Mouse (Mus musculus): ENCODE data around the gene Parvg. TPM values are rescaled to one million over a fixed set of nuclear protein-coding genes. Genes with fewer than 3 reads are reported as not detected.

Gene Parvg
- total and polyA plus RNA-seq, 3 experiments = 58.8 to 142 TPM; not detected in 1

- no peaks in the 10 kb centered on the region for H3K36me3 ChIP-seq (ENCODE audit: control insufficient read depth in 1 of 2, insufficient read depth in 2 of 2, low read length in 2 of 2)
- H3K9ac ChIP-seq (ENCODE audit: control insufficient read depth, low read depth, low read length, poor library complexity, severe bottlenecking) = no peak overlapping the region
- no peaks in the 10 kb centered on the region for H3K79me2 ChIP-seq (ENCODE audit: control insufficient read depth, insufficient read depth, low read length, poor library complexity)
- no peak overlapping the region for H3K27ac ChIP-seq (ENCODE audit: control insufficient read depth, low read depth, low read length)
- H3K9me3 ChIP-seq (replicated peaks; ENCODE audit: insufficient read depth, low read length) = no peaks in the 10 kb centered on the region
- no peak for DNase-seq (ENCODE audit: low read depth, low spot score)
- H3K27me3 ChIP-seq (ENCODE audit: control insufficient read depth in 1 of 2, insufficient read depth in 2 of 2, low read length in 2 of 2) = no peaks in the 10 kb centered on the region
- TF ChIP-seq ZC3H11A (IDR thresholded peaks at IDR 0.05; ENCODE audit: low read depth, low read length) = no peak
- no peak for TF ChIP-seq ZKSCAN1 (IDR thresholded peaks at IDR 0.05; ENCODE audit: low read depth, low read length)
- no peak for TF ChIP-seq GATA1 (IDR thresholded peaks at IDR 0.05; ENCODE audit: low read depth, low read length)
- no peak for TF ChIP-seq MYC (IDR thresholded peaks at IDR 0.05; ENCODE audit: low read depth, low read length)
- TF ChIP-seq NELFE (IDR thresholded peaks at IDR 0.05; ENCODE audit: low read depth, low read length) = no peak
- no peak for TF ChIP-seq MAFK (IDR thresholded peaks at IDR 0.05; ENCODE audit: borderline replicate concordance, low read depth, low read length)
- no peak for TF ChIP-seq POLR2AphosphoS2 (IDR thresholded peaks at IDR 0.05; ENCODE audit: low read length)
- TF ChIP-seq TBP (IDR thresholded peaks at IDR 0.05; ENCODE audit: low read depth, low read length) = no peak
- no peak for TF ChIP-seq KAT2A (conservative IDR thresholded peaks at IDR 0.05; ENCODE audit: low read depth, low read length)
- no peak for TF ChIP-seq CTCF (IDR thresholded peaks at IDR 0.05 in 2 of 3, conservative IDR thresholded peaks at IDR 0.05 in 1 of 3; ENCODE audit: control insufficient read depth in 1 of 3, insufficient read depth in 1 of 3, low read depth in 2 of 3, low read length in 3 of 3, poor library complexity in 1 of 3, severe bottlenecking in 1 of 3)
- H3K4me1 ChIP-seq (ENCODE audit: control insufficient read depth in 1 of 2, insufficient read depth in 2 of 2, low read length in 2 of 2) = no peaks in the 10 kb centered on the region
- no peak overlapping the region for H3K4me3 ChIP-seq (ENCODE audit: control insufficient read depth in 1 of 2, insufficient read depth in 1 of 2, low read depth in 2 of 2, low read length in 2 of 2)
Measured at GRCm38 (mm10) chr15:84366574-84366989, 42.8 kb downstream of the Parvg start.

DNA sequence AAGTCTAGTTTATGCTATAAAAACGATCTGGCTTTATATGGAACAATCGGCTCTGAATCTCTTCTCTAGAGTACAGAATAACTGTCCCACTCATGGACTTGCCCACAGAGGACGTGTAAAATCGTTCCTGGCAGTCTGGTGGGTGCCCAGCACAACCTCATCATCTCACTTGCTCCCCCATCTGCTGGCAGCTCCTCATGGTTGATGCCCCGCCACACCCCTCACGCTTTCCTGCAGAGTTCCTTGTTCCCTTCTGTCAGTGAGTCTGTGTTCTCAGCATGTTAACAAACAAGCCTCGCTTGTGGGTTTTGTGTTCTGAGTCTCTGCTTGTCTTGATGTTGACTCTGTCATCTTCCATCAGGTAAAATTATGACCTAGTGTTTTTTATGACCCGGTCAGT lies 43.6 kb downstream of the Parvg start:
- DNase-seq (ENCODE audit: low read depth, low spot score) = no peak
- no peak for TF ChIP-seq USF1 (IDR thresholded peaks at IDR 0.05; ENCODE audit: low read depth, low read length)
- TF ChIP-seq TBP (IDR thresholded peaks at IDR 0.05; ENCODE audit: low read depth, low read length) = no peak
- TF ChIP-seq POLR2AphosphoS5 (IDR thresholded peaks at IDR 0.05; ENCODE audit: borderline replicate concordance, low read depth, low read length) = no peak
- TF ChIP-seq TAL1 (IDR thresholded peaks at IDR 0.05; ENCODE audit: low read length) = no peak
- no peak for TF ChIP-seq KAT2A (conservative IDR thresholded peaks at IDR 0.05; ENCODE audit: low read depth, low read length)
- TF ChIP-seq ZKSCAN1 (IDR thresholded peaks at IDR 0.05; ENCODE audit: low read depth, low read length) = no peak
- TF ChIP-seq RAD21 (IDR thresholded peaks at IDR 0.05; ENCODE audit: low read depth, low read length) = no peak
- no peak for TF ChIP-seq TCF12 (IDR thresholded peaks at IDR 0.05; ENCODE audit: low read depth, low read length)
- no peak for TF ChIP-seq JUND (IDR thresholded peaks at IDR 0.05; ENCODE audit: low read depth, low read length)
- no peak for TF ChIP-seq NELFE (IDR thresholded peaks at IDR 0.05; ENCODE audit: low read depth, low read length)
- no peak for TF ChIP-seq MAFK (IDR thresholded peaks at IDR 0.05; ENCODE audit: borderline replicate concordance, low read depth, low read length)
- no peak for TF ChIP-seq EP300 (IDR thresholded peaks at IDR 0.05; ENCODE audit: low read depth in 1 of 2, low read length in 2 of 2)
- TF ChIP-seq MXI1 (IDR thresholded peaks at IDR 0.05; ENCODE audit: low read depth, low read length) = no peak
- TF ChIP-seq ZC3H11A (IDR thresholded peaks at IDR 0.05; ENCODE audit: low read depth, low read length) = no peak
- Histone ChIP-seq H3K4me1 (ENCODE audit: control insufficient read depth in 1 of 2, insufficient read depth in 2 of 2, low read length in 2 of 2) (no peaks in the 10 kb centered on the region), H3K36me3 (ENCODE audit: control insufficient read depth in 1 of 2, insufficient read depth in 2 of 2, low read length in 2 of 2) (no peaks in the 10 kb centered on the region), H3K27ac (ENCODE audit: control insufficient read depth, low read depth, low read length) (no peak overlapping the region), H3K9ac (ENCODE audit: control insufficient read depth, low read depth, low read length, poor library complexity, severe bottlenecking) (no peak overlapping the region), H3K4me3 (ENCODE audit: control insufficient read depth in 1 of 2, insufficient read depth in 1 of 2, low read depth in 2 of 2, low read length in 2 of 2) (no peak overlapping the region), H3K27me3 (ENCODE audit: control insufficient read depth in 1 of 2, insufficient read depth in 2 of 2, low read length in 2 of 2) (no peaks in the 10 kb centered on the region), H3K79me2 (ENCODE audit: control insufficient read depth, insufficient read depth, low read length, poor library complexity) (no peaks in the 10 kb centered on the region), H3K9me3 (replicated peaks; ENCODE audit: insufficient read depth, low read length) (no peaks in the 10 kb centered on the region)

Measured in MEL (cell line).